Mouse (Mus musculus) myocyte (in vitro differentiated cells): ENCODE results near the gene Shc3. TPM values are rescaled to one million over a fixed set of nuclear protein-coding genes. Genes with fewer than 3 reads are reported as not detected.

Source experiments
- H3K27me3 ChIP-seq: one replicate; pipeline ENCODE4 v1.6.1; 2011; ENCODE audit not compliant: control insufficient read depth, insufficient read depth, insufficient read length
- H3K36me3 ChIP-seq: one replicate; pipeline ENCODE4 v1.6.1; 2011; ENCODE audit not compliant: control insufficient read depth, insufficient read depth
- H3K4me2 ChIP-seq: one replicate; pipeline ENCODE4 v1.6.1; 2011; ENCODE audit warnings: low read depth, control low read depth
- H3K4me3 ChIP-seq: one replicate; pipeline ENCODE4 v1.5.1; 2011; ENCODE audit warnings: mild to moderate bottlenecking, control low read depth, moderate library complexity
- H3K79me2 ChIP-seq: one replicate; pipeline ENCODE4 v1.6.1; 2011; ENCODE audit not compliant: control insufficient read depth, insufficient read depth
- H3ac ChIP-seq: one replicate; pipeline ENCODE4 v1.6.1; 2011; ENCODE audit not compliant: control insufficient read depth, insufficient read length
- CEBPB ChIP-seq: IDR thresholded peaks from 2 replicates; pipeline ENCODE4 v1.6.1; 2011; ENCODE audit warnings: mild to moderate bottlenecking, moderate library complexity; ENCODE audit not compliant: poor library complexity, insufficient read depth, severe bottlenecking
- E2F4 ChIP-seq: IDR thresholded peaks from one replicate; pipeline ENCODE4 v1.6.1; 2011; ENCODE audit warnings: mild to moderate bottlenecking, control low read depth, moderate library complexity; ENCODE audit not compliant: insufficient read depth
- MAX ChIP-seq: IDR thresholded peaks from one replicate; pipeline ENCODE4 v1.6.1; 2011; ENCODE audit warnings: low read depth, mild to moderate bottlenecking, control low read depth
- MYOD1 ChIP-seq, 3 experiments: IDR thresholded peaks; one replicate each; pipeline ENCODE4 v1.6.1; 2011; ENCODE audit warnings: control low read depth in 2 of 3, low read depth in 2 of 3, mild to moderate bottlenecking in 2 of 3, moderate library complexity in 1 of 3; ENCODE audit not compliant: insufficient read length in 2 of 3, control insufficient read depth in 1 of 3
- MYOG ChIP-seq, 3 experiments: IDR thresholded peaks; one replicate each; pipeline ENCODE4 v1.6.1; 2011; ENCODE audit warnings: control low read depth in 2 of 3, low read depth in 2 of 3, mild to moderate bottlenecking in 2 of 3; ENCODE audit not compliant: insufficient read length in 2 of 3, control insufficient read depth in 1 of 3, insufficient read depth in 1 of 3
- POLR2A ChIP-seq: IDR thresholded peaks from one replicate; pipeline ENCODE4 v1.6.1; 2011; ENCODE audit warnings: low read depth, mild to moderate bottlenecking, control low read depth, moderate library complexity; ENCODE audit not compliant: insufficient read length
- POLR2AphosphoS2 ChIP-seq: IDR thresholded peaks from one replicate; pipeline ENCODE4 v1.6.1; 2011; ENCODE audit warnings: low read depth, control low read depth; ENCODE audit not compliant: insufficient read length
- REST ChIP-seq: IDR thresholded peaks from one replicate; pipeline ENCODE4 v1.6.1; 2011; ENCODE audit warnings: mild to moderate bottlenecking, control low read depth, moderate library complexity; ENCODE audit not compliant: insufficient read depth, insufficient read length
- SRF ChIP-seq: IDR thresholded peaks from one replicate; pipeline ENCODE4 v1.6.1; 2011; ENCODE audit warnings: low read depth; ENCODE audit not compliant: control insufficient read depth, insufficient read length
- TCF12 ChIP-seq: IDR thresholded peaks from one replicate; pipeline ENCODE4 v1.6.1; 2011; ENCODE audit warnings: mild to moderate bottlenecking, control low read depth; ENCODE audit not compliant: poor library complexity, insufficient read depth, severe bottlenecking
- TCF3 ChIP-seq: IDR thresholded peaks from one replicate; pipeline ENCODE4 v1.6.1; 2011; ENCODE audit warnings: low read depth, control low read depth; ENCODE audit not compliant: insufficient read length
- USF1 ChIP-seq: IDR thresholded peaks from one replicate; pipeline ENCODE4 v1.6.1; 2011; ENCODE audit warnings: low read depth, mild to moderate bottlenecking, control low read depth, moderate library complexity
- polyA plus RNA-seq: library from polyadenylated mRNA; unstranded; fragments of >200 nt; fragmentation: generic; extraction: Trizol; gene quantifications from one replicate; pipeline ENCODE4 v1.2.1, GENCODE M21; 2012; ENCODE audit warnings: missing spikeins

The Shc3 gene
- polyA plus RNA-seq, 1 experiment = 0.17 TPM

GRCm38 (mm10) chr13:51405731-51406320 lies 163.4 kb downstream of the Shc3 start:
- H3K79me2 ChIP-seq = peaks cover 12% of the 10 kb centered on the region

GRCm38 (mm10) chr13:51404566-51404965 lies 164.7 kb downstream of the Shc3 start:
- no peak overlapping the region for H3K4me3 ChIP-seq
- no peaks in the 10 kb centered on the region for H3K27me3 ChIP-seq
- H3ac ChIP-seq = no peak overlapping the region
- H3K36me3 ChIP-seq = no peaks in the 10 kb centered on the region
- no peak overlapping the region for H3K4me2 ChIP-seq
- H3K79me2 ChIP-seq = peaks cover 2% of the 10 kb centered on the region
- TF ChIP-seq E2F4 = no peak
- TF ChIP-seq MYOD1 (IDR thresholded peaks at IDR 0.05; ENCODE audit: control insufficient read depth in 1 of 3, insufficient read length in 2 of 3, low read depth in 2 of 3) = no peak
- no peak for TF ChIP-seq USF1
- TF ChIP-seq SRF = no peak
- TF ChIP-seq TCF12 = no peak
- TF ChIP-seq POLR2A = no peak
- TF ChIP-seq MYOG (IDR thresholded peaks at IDR 0.05; ENCODE audit: control insufficient read depth in 1 of 3, insufficient read depth in 1 of 3, insufficient read length in 2 of 3, low read depth in 2 of 3) = no peak
- TF ChIP-seq CEBPB = no peak
- no peak for TF ChIP-seq POLR2AphosphoS2
- no peak for TF ChIP-seq REST
- no peak for TF ChIP-seq MAX
- no peak for TF ChIP-seq TCF3

More at GRCm38 (mm10) chr13:51405731-51406320, 163.4 kb downstream of the Shc3 start:
- no peak for TF ChIP-seq TCF12
- TF ChIP-seq E2F4 = no peak
- no peak for TF ChIP-seq POLR2A
- no peak for TF ChIP-seq SRF
- TF ChIP-seq TCF3 = no peak
- no peak for TF ChIP-seq MAX
- no peak for TF ChIP-seq MYOG (IDR thresholded peaks at IDR 0.05; ENCODE audit: control insufficient read depth in 1 of 3, insufficient read depth in 1 of 3, insufficient read length in 2 of 3, low read depth in 2 of 3)
- no peak for TF ChIP-seq CEBPB
- TF ChIP-seq REST = no peak
- TF ChIP-seq USF1 = no peak
- TF ChIP-seq MYOD1 (IDR thresholded peaks at IDR 0.05; ENCODE audit: control insufficient read depth in 1 of 3, insufficient read length in 2 of 3, low read depth in 2 of 3) = no peak
- no peak overlapping the region for H3K4me2 ChIP-seq
- no peak overlapping the region for H3ac ChIP-seq
- no peaks in the 10 kb centered on the region for H3K36me3 ChIP-seq
- no peak overlapping the region for H3K4me3 ChIP-seq
- no peaks in the 10 kb centered on the region for H3K27me3 ChIP-seq

GRCm38 (mm10) chr13:51400736-51401501 lies 168.3 kb downstream of the Shc3 start:
- Histone ChIP-seq H3K4me2 (no peak overlapping the region), H3K27me3 (no peaks in the 10 kb centered on the region), H3K36me3 (no peaks in the 10 kb centered on the region), H3ac (no peak overlapping the region), H3K79me2 (no peaks in the 10 kb centered on the region), H3K4me3 (no peak overlapping the region)
- TF ChIP-seq MAX (no peak), USF1 (no peak), MYOD1 (IDR thresholded peaks at IDR 0.05; ENCODE audit: control insufficient read depth in 1 of 3, insufficient read length in 2 of 3, low read depth in 2 of 3) (no peak), REST (no peak), E2F4 (no peak), MYOG (IDR thresholded peaks at IDR 0.05; ENCODE audit: control insufficient read depth in 1 of 3, insufficient read depth in 1 of 3, insufficient read length in 2 of 3, low read depth in 2 of 3) (no peak), TCF3 (no peak), POLR2AphosphoS2 (no peak), POLR2A (no peak), CEBPB (no peak), SRF (no peak), TCF12 (no peak)

- Histone ChIP-seq H3K4me3 (no peak overlapping the region), H3K36me3 (no peaks in the 10 kb centered on the region), H3ac (no peak overlapping the region), H3K4me2 (no peak overlapping the region), H3K27me3 (no peaks in the 10 kb centered on the region), H3K79me2 (no peaks in the 10 kb centered on the region)
- TF ChIP-seq MAX = no peak
- TF ChIP-seq MYOD1 (IDR thresholded peaks at IDR 0.05; ENCODE audit: control insufficient read depth in 1 of 3, insufficient read length in 2 of 3, low read depth in 2 of 3) = no peak
- TF ChIP-seq REST = no peak
Measured at GRCm38 (mm10) chr13:51400186-51400719, 169.0 kb downstream of the Shc3 start.
